Mouse (Mus musculus) embryo, embryonic 11.5 days (tissue): ENCODE results near the gene Emx2.

Experiments used
- DNase-seq: peaks from one replicate; pipeline ENCODE4 v3.0.0-alpha.2; 2012; ENCODE audit warnings: low read depth, low spot score

Emx2 gene

DNA sequence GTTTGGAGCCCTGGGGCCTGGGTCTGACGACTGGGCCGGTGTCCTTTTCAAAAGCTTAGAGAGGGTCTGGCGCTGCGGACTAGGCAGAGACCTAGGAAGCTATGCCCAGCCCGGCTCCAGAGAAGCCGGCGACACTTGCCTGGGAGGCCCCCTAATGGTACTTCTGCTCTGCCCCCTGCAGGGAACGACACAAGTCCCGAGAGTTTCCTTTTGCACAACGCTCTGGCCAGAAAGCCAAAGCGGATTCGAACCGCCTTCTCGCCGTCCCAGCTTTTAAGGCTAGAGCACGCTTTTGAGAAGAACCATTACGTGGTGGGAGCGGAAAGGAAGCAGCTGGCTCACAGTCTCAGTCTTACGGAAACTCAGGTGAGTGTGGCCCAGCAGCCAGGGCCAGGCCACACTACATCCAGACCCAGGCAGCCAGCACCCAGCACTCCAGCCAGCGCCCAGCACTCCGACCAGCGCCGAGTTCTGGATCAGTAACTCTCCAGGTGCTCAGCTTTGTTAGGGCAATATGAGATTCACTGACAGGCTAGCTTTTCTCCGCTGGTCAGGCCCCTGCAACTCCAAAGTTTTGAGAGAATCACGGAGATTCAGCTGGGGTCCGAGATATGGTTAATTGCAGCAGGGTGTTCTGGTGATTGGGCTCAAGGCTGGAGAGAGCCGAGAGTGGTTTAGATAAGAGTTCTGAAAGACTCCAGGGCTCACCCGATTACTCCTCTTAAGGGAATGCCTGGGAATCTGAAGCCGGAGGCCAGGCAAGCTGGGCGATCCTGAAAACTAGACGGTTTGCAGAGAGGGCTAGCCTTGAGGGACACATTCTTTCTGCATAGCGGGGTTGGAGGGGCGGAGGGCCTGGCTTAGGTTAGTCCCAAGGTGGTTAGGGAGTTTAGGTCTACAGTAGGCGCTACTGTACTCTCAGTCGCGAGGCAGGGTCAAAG lies 3.6 kb downstream of the Emx2 start:
- no peak for DNase-seq

- DNase-seq, result no peak
These were observed 4.5 kb downstream of the Emx2 start for GRCm38 (mm10) chr19:59462459-59463292.

- DNase-seq, result no peak
These were observed 5.8 kb downstream of the Emx2 start for GRCm38 (mm10) chr19:59463842-59464443.

GRCm38 (mm10) chr19:59465281-59465680 lies 7.1 kb downstream of the Emx2 start:
- no peak for DNase-seq

- DNase-seq, result no peak
These were observed 7.7 kb downstream of the Emx2 start for GRCm38 (mm10) chr19:59465751-59466410.

DNA sequence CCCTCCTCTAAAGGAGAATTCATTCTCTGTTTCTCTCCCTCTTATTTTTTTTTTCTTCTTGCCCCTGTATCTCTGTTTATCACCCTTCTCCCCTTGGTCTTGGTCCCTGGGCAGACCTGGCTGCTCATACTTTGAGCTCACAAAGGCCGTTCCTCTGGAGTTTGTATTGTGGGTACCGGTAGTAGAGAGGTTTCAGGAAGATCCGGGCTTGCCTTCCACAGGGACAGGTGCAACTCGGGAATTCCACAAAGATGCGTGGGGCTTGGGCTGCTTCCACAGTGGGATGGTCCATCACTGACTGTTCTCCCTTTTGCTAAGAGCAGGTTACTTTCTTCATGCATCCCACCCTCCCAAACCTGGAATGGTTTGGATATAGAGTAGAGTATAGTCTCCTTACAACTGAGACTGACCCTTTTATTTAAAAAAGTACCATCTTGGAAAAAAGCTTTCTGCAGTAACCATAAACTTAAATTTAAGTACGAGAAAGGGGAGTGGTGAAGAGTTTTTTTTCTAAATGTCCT lies 8.3 kb downstream of the Emx2 start:
- no peak for DNase-seq

DNA sequence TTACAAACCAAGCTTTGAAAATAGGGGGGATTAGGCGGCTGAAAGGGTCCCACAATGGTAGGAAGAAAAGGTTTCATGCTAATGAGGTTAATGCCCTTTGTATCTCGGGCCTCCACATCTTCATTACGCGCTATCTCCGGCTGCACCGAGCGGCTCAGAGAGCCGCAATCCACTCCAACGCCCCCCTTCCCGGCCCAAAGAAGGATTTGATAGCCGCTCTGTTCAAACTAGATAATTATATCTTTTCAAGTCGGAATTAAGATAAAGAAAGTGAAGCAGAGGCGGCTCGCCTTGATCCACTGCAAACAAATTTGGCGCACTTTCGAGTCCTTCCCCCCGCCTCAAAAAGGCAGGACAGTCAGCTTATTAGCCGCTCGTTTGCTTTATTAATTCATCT lies 8.8 kb downstream of the Emx2 start:
- DNase-seq, result no peak

DNA sequence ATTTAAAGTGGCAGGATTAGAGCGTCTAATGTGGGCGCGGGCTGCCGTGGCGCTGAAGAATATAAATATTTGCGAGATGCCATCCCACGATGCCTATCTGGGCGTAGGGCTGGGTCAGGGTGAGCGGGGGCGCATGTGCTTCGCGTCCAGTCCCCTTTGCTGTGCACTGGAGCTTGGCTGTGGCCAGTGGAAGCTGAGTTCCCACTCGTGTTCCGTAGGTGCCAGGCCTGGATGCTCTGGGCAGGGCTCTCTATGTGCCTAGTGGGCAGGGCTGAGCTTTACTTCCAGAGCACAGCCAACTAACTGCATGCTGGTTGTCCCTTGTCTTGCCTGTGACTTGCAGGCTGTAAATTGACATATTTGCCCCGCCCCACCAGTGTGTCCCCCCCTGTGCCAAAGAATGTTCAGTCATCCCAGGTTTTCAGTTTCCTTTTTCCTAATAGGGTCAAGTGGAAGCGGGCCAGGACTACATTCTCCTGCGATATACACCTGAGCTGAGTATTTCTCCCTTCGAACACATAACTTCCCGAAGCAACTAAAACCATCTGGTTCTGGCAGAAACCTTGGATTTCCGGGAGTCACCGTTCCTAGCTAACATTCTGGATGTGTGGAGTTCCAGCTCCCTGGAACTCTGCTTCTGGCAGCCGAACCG lies 9.4 kb downstream of the Emx2 start:
- DNase-seq, result no peak

- no peak for DNase-seq
These were observed 10.1 kb downstream of the Emx2 start for GRCm38 (mm10) chr19:59468065-59468810.

DNA sequence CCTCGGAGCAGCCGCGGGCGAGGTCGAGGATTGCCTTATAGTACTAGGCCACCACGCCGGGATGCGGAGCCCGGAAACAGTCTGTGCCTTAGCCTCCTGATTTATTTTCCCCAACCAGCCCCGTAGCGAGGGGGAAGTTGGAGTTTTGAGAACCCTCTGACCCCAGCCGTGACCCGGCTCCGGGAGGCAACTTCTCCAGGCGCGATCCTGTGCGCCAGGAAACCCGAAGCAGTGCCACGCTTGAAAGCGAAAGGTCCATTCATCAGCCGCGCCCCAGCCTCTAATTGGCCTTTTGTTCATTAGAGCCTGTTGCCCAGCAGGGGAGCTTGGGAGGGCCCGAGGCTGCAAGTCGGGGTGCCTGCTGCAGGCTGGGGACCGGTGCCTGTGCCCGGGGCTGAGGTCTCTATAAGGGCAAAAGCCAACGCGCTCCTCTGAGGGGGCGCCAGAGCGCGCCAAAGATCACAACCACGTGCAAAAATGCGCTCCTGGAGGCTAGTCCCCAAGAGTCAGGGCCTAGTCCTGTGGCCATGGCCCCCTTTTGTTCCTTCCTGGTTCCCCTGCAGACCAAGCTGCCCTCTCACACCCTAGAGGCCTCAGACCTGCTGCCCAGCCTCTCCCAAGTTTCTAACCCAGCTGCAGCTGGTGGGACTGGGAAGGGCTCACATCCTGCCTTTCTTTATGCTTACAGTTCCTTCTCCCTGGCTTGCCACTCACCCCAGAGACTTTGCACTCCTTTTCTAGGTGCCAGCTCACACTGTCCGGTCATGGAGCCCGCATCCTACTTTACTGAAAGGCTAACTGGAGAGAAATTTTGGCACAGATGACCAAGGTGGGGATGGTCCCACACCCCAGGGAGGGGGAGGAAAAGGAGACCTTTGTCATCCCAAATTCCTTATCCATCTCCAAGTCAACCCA lies 11.1 kb downstream of the Emx2 start:
- no peak for DNase-seq

- no peak for DNase-seq
These were observed 12.0 kb downstream of the Emx2 start for GRCm38 (mm10) chr19:59470074-59470630.

DNA sequence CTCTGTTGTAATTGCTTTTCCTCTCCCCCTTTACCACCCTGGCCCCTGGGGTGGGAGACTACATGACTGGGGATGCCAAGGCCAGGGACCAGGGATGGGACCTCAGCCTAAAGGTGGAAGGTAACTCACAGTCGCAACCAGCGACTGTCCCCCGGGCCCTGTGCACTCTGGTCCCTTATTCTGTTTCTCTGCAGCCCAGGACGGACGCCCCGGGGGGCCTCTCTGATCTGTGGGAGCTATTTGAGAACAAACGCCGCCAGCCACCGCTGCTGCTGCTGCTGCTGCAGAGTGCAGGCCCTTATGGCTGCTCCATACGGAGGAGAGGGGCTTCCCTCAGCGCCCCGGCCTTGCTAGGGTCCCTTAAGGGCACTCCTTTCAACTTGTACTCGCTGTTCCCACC lies 12.7 kb downstream of the Emx2 start:
- no peak for DNase-seq

GRCm38 (mm10) chr19:59472844-59473243 lies 14.7 kb downstream of the Emx2 start:
- no peak for DNase-seq

GRCm38 (mm10) chr19:59479912-59480311 lies 21.7 kb downstream of the Emx2 start:
- no peak for DNase-seq

DNA sequence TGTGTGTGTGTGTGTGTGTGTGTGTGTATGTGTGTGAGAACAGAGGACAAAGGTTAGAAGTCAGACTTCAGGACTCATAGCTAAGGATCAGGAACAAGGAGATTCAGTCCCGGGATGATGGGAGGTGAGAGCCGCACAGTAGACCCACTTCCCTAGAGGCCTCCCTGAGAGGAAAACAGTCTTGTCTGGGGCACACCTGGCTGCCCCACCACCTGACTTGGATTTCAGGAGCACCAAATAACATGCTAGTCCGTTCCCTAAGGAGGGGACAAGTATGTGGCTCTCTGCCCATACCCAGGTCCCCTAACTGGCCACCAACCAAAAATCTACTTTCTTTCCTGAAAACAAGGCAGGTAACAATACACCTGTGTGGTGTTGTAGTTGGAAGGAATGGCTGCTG lies 22.4 kb downstream of the Emx2 start:
- no peak for DNase-seq

DNA sequence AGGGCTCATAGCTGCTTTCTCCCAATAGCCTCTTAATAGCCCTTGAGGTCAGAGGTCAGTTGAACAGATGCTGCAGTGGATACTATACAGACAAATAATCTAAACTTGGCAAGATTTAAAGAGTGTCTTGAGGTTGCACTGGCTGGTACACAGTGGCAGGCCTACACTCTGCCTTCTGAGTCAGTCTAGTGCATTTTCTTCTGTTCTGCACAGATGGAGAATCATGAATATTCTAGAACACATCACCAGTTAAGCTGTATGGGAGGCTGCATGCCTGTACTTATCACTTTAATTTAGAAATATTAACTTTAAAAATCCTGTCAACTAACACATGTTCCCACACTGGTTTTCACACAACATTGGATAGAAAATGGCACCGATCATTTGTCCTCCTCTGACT lies 34.1 kb downstream of the Emx2 start:
- no peak for DNase-seq

DNA sequence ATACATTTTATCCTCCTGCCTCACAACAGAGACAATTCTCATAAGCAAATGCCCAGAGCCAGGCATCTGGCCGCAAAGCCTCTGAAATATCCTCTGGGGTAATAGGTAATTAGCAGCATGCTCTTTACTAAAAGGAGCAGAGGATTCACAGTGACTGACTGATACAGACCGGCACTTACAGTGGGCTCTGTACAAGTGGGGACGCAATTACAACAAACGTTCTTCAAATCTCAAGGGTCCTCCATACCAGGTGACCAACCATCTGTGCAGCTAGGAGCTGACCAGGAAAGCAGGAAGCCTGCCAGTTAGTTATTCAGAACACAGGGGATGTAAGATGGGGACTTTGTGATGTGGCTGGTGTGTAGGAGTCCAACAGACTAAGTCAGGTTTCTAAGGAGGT lies 38.7 kb downstream of the Emx2 start:
- DNase-seq, result no peak

DNA sequence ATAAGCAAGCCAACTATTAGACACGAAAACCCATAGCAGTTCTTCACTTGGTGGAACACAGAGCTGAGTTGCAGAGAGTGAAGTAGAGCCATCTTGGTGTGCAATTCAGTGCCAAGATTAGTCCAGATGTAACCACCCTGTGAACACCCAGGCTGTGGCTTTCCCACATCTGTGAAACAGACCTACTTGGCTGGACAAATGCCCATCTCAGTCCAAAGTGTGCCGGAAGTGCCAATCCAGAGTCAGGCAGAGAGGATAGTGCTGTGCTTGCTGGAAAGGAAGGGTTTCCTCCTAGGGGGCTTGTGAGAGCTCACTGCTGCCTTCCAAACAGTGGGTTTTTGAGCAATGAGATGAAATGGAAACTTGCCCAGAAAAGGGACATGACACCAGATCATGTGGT lies 50.7 kb downstream of the Emx2 start:
- no peak for DNase-seq

DNA sequence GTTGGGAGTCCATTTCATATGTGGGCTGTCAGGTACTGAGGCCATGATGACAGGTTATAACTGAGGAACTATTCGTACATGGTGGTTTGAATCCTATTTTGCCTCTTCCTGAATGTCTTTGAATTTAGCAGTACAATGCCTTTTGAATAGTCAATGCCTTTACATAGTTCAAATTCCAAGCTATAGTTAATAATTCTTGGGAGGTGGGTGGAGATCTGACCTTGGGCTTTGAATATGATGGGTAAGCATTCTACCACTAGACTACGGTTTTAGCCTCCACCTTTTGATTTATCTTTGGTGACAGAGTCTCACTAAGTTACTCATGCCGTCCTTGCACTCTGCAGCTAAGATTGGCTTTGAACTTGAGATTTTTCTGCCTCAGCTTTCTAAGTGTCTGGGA lies 55.0 kb downstream of the Emx2 start:
- DNase-seq, result no peak
